Mouse (Mus musculus) cerebellum, postnatal 14 days (tissue): ENCODE measurements at regions not wholly inside any gene's neighbourhood (a gene's known extent, or its start where the extent isn't known, plus 50 kb on each side); places are given as distances from the start of the nearest gene placed in this dataset.

Source experiments
- DNase-seq, 2 experiments: peaks; one replicate each; pipeline ENCODE4 v3.0.0; 2021; ENCODE audit warnings: mixed read lengths in 2 of 2

DNA sequence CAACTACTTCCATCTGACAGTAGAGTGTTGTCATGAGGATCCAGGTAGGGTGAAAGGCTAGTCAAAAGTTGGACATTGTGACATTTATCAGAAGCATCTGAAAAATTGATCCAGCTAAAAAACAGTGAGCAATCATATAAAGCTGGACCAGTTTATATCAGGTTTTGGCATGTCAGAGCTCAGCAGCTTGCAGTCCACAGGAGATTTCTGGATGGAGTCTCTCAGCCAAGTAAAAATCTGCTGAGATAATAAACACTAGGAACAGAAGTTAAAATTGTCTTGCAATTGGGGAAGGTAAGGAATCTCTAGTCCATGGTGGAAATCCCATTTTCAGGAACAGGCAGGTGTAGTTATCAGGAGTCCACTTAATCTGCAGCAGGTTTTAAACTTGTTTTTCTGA lies 83.3 kb upstream of the Cntn5 start:
- DNase-seq, result peak in 1 of 2 experiments; percentile 41
